Mouse (Mus musculus) heart, adult 2 months (tissue): ENCODE data around the gene Pa2g4.

Experiments used
- CTCF ChIP-seq: fragments of 200-600 bp; IDR thresholded peaks from 2 replicates; pipeline ENCODE4 v1.8.1; 2022; ENCODE audit warnings: antibody characterized with exemption, mild to moderate bottlenecking, moderate library complexity
- EP300 ChIP-seq: fragments of 200-500 bp; IDR thresholded peaks from 2 replicates; pipeline ENCODE4 v1.6.1; 2011; ENCODE audit warnings: low read depth, low read length, control low read depth; ENCODE audit not compliant: insufficient read depth
- POLR2A ChIP-seq: fragments of 200-500 bp; IDR thresholded peaks from 2 replicates; pipeline ENCODE4 v1.6.1; 2011; ENCODE audit warnings: mild to moderate bottlenecking, low read depth, low read length, control low read depth; ENCODE audit not compliant: insufficient read depth

- TF ChIP-seq CTCF (no peak), POLR2A (no peak), EP300 (no peak)
Observed at GRCm38 (mm10) chr10:128535624-128536265, 30.0 kb downstream of the Pa2g4 start.
